Mouse (Mus musculus): ENCODE measurements around the gene Kifc3. TPM values are rescaled to one million over a fixed set of nuclear protein-coding genes. Genes with fewer than 3 reads are reported as not detected.

Gene Kifc3
- total RNA-seq (2014; rRNA removed; ENCODE audit: low replicate concordance) (43.1 and 59.0 TPM in 2 replicates), polyA plus RNA-seq (2015; fragmentation: Nextera tagmentation; extraction: Ambion mirVana) (20.6 and 21.0 TPM in 2 replicates)

DNA sequence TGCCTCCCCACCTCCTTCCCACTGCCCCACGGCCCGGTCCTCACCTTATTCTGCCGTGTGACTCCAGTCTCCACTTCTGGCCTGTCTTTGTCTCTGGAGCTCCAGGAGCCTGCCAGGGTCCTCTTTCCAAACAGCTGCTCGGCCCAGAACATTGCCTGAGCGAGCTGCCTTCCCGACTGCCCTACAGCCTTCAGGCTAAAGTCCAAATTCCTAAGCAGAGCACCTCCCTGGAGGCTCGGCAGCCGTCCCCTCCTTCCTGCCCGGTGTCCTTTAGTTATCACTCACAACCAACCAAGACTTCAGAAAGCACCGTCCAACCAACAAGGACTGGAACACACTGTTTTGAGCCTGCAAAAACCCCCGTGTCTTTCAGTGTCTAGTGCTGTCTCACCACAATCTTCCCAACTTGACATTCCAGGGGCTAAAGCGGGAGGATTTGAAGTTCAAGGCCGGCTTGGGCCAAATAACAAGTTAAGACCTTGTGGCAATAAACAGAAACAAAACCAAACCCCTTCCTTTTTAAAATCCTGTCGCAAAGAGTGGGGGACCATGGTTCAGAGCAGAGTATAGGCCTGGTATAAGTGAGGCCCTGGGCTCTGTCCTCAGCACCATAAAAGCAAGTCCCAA, at the start of gene Kifc3:
Gene Kifc3 (minus strand): TSS at position 164 of the 627 bp plus-strand sequence.
- no peak within 1 kb of the TSS for H3K27ac ChIP-seq (ENCODE audit: low read depth)
- WGBS = 51% methylated on average over 14 of the region's 14 CpGs
- TF ChIP-seq EP300 (IDR thresholded peaks at IDR 0.05; ENCODE audit: low read depth) (no peak), CTCF (IDR thresholded peaks at IDR 0.05; ENCODE audit: low read depth) (no peak)
- no peak for ATAC-seq (ENCODE audit: insufficient read depth, low read depth)
- DNase-seq (ENCODE audit: low spot score) = no peak
- no peak within 1 kb of the TSS for H3K4me2 ChIP-seq (ENCODE audit: low read depth, low read length)
- no peak within 1 kb of the TSS for H3K9ac ChIP-seq (replicated peaks; ENCODE audit: low read depth, low read length)
- H3K36me3 ChIP-seq (replicated peaks; ENCODE audit: control insufficient read depth, insufficient read depth, low read length) = no peaks in the 10 kb centered on the region
- no peak within 1 kb of the TSS for H3K4me3 ChIP-seq (ENCODE audit: low read depth, low read length)
- no peaks in the 10 kb centered on the region for H3K4me1 ChIP-seq (ENCODE audit: control insufficient read depth, insufficient read depth)
- H3K27me3 ChIP-seq (ENCODE audit: control insufficient read depth, insufficient read depth, low read length) = no peaks in the 10 kb centered on the region
- H3K9me3 ChIP-seq (replicated peaks; ENCODE audit: control insufficient read depth, low read length) = no peaks in the 10 kb centered on the region

DNA sequence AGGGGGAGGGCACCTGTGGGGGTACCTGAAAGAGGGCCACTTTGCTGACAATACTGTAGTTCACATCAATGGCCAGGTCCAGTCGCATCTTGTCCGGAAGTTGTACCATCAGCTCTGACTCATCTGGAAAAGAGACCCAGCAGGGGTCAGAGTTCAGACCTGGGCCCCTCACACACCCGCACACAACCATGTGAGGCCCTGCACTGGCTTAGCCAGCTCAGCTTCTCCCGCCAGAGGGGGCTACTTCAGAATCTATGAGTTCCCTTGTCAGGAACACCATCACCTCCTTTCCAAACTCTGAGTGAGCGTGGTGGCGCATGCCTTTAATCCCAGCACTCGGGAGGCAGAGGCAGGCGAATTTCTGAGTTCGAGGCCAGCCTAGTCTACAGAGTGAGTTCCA, 49.4 kb upstream of the Kifc3 start:
- Histone ChIP-seq H3K9me3 (replicated peaks; ENCODE audit: control insufficient read depth, low read length) (no peaks in the 10 kb centered on the region), H3K4me3 (ENCODE audit: low read depth, low read length) (no peak overlapping the region), H3K4me2 (ENCODE audit: low read depth, low read length) (no peak overlapping the region), H3K4me1 (ENCODE audit: control insufficient read depth, insufficient read depth) (no peaks in the 10 kb centered on the region), H3K27me3 (ENCODE audit: control insufficient read depth, insufficient read depth, low read length) (no peaks in the 10 kb centered on the region), H3K27ac (ENCODE audit: low read depth) (no peak overlapping the region), H3K9ac (replicated peaks; ENCODE audit: low read depth, low read length) (no peak overlapping the region), H3K36me3 (replicated peaks; ENCODE audit: control insufficient read depth, insufficient read depth, low read length) (no peaks in the 10 kb centered on the region)
- ATAC-seq (ENCODE audit: insufficient read depth, low read depth) = no peak
- no peak for DNase-seq (ENCODE audit: low spot score)
- WGBS = 65% methylated on average over 9 of the region's 9 CpGs
- TF ChIP-seq EP300 (IDR thresholded peaks at IDR 0.05; ENCODE audit: low read depth) = no peak
- TF ChIP-seq CTCF (IDR thresholded peaks at IDR 0.05; ENCODE audit: low read depth) = no peak

GRCm38 (mm10) chr8:95249847-95250246, 47.2 kb upstream of the Kifc3 start:
- H3K27me3 ChIP-seq (ENCODE audit: control insufficient read depth, insufficient read depth, low read length) = no peaks in the 10 kb centered on the region
- DNase-seq (ENCODE audit: low spot score) (no peak), ATAC-seq (ENCODE audit: insufficient read depth, low read depth) (no peak)
- no peak overlapping the region for H3K4me2 ChIP-seq (ENCODE audit: low read depth, low read length)
- H3K9me3 ChIP-seq (replicated peaks; ENCODE audit: control insufficient read depth, low read length) = no peaks in the 10 kb centered on the region
- no peak overlapping the region for H3K27ac ChIP-seq (ENCODE audit: low read depth)
- WGBS = 48% methylated on average over 4 of the region's 4 CpGs
- no peaks in the 10 kb centered on the region for H3K36me3 ChIP-seq (replicated peaks; ENCODE audit: control insufficient read depth, insufficient read depth, low read length)
- H3K4me3 ChIP-seq (ENCODE audit: low read depth, low read length) = no peak overlapping the region
- TF ChIP-seq CTCF (IDR thresholded peaks at IDR 0.05; ENCODE audit: low read depth) (peak; percentile 36), EP300 (IDR thresholded peaks at IDR 0.05; ENCODE audit: low read depth) (no peak)
- H3K4me1 ChIP-seq (ENCODE audit: control insufficient read depth, insufficient read depth) = peaks cover 7% of the 10 kb centered on the region
- H3K9ac ChIP-seq (replicated peaks; ENCODE audit: low read depth, low read length) = no peak overlapping the region

- H3K9me3 ChIP-seq (replicated peaks; ENCODE audit: control insufficient read depth, low read length) = no peaks in the 10 kb centered on the region
- H3K4me2 ChIP-seq (ENCODE audit: low read depth, low read length) = no peak overlapping the region
- no peaks in the 10 kb centered on the region for H3K27me3 ChIP-seq (ENCODE audit: control insufficient read depth, insufficient read depth, low read length)
- no peak for ATAC-seq (ENCODE audit: insufficient read depth, low read depth)
- 71% methylated on average over 5 of the region's 5 CpGs for WGBS
- no peak overlapping the region for H3K4me3 ChIP-seq (ENCODE audit: low read depth, low read length)
- no peak overlapping the region; the same call in 1 of the 2 replicates for H3K27ac ChIP-seq (ENCODE audit: low read depth)
- no peak for DNase-seq (ENCODE audit: low spot score)
- H3K4me1 ChIP-seq (ENCODE audit: control insufficient read depth, insufficient read depth) = peaks cover 17% of the 10 kb centered on the region
- H3K9ac ChIP-seq (replicated peaks; ENCODE audit: low read depth, low read length) = no peak overlapping the region
- TF ChIP-seq EP300 (IDR thresholded peaks at IDR 0.05; ENCODE audit: low read depth) (no peak), CTCF (IDR thresholded peaks at IDR 0.05; ENCODE audit: low read depth) (no peak)
- H3K36me3 ChIP-seq (replicated peaks; ENCODE audit: control insufficient read depth, insufficient read depth, low read length) = no peaks in the 10 kb centered on the region
These were observed 44.7 kb upstream of the Kifc3 start for GRCm38 (mm10) chr8:95247277-95247676.

DNA sequence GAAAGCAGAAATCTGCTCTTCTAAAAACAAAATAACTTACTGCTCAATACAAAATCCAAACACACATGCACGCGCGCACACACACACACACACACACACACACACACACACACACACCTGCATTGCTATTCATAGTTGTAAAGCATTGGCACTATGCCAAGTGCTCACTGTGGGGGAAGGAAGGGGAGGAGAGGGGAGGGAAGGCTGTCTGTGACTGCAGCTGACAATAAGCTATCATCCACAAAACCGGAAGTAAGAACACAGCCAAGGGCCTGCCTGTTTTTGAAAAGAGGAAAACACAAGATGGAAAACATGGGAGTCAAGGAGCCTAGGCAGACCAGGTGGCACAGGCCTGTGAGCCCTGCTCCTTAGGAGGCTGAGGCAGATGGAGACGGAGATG, 42.6 kb upstream of the Kifc3 start:
- peak overlapping the region; percentile 61 for H3K27ac ChIP-seq (ENCODE audit: low read depth)
- peak; percentile 63 for ATAC-seq (ENCODE audit: insufficient read depth, low read depth)
- H3K9ac ChIP-seq (replicated peaks; ENCODE audit: low read depth, low read length) = no peak overlapping the region
- no peaks in the 10 kb centered on the region for H3K27me3 ChIP-seq (ENCODE audit: control insufficient read depth, insufficient read depth, low read length)
- TF ChIP-seq EP300 (IDR thresholded peaks at IDR 0.05; ENCODE audit: low read depth) (no peak), CTCF (IDR thresholded peaks at IDR 0.05; ENCODE audit: low read depth) (no peak)
- no peak overlapping the region for H3K4me2 ChIP-seq (ENCODE audit: low read depth, low read length)
- H3K4me1 ChIP-seq (ENCODE audit: control insufficient read depth, insufficient read depth) = peaks cover 17% of the 10 kb centered on the region
- H3K9me3 ChIP-seq (replicated peaks; ENCODE audit: control insufficient read depth, low read length) = no peaks in the 10 kb centered on the region
- H3K4me3 ChIP-seq (ENCODE audit: low read depth, low read length) = no peak overlapping the region
- H3K36me3 ChIP-seq (replicated peaks; ENCODE audit: control insufficient read depth, insufficient read depth, low read length) = no peaks in the 10 kb centered on the region
- peak; percentile 57 for DNase-seq (ENCODE audit: low spot score)
- 24% methylated on average over 5 of the region's 5 CpGs for WGBS

GRCm38 (mm10) chr8:95243853-95244252, 41.2 kb upstream of the Kifc3 start:
- no peaks in the 10 kb centered on the region for H3K36me3 ChIP-seq (replicated peaks; ENCODE audit: control insufficient read depth, insufficient read depth, low read length)
- 72% methylated on average over 4 of the region's 4 CpGs for WGBS
- no peak overlapping the region for H3K4me3 ChIP-seq (ENCODE audit: low read depth, low read length)
- no peaks in the 10 kb centered on the region for H3K9me3 ChIP-seq (replicated peaks; ENCODE audit: control insufficient read depth, low read length)
- no peak for TF ChIP-seq CTCF (IDR thresholded peaks at IDR 0.05; ENCODE audit: low read depth)
- TF ChIP-seq EP300 (IDR thresholded peaks at IDR 0.05; ENCODE audit: low read depth) = no peak
- DNase-seq (ENCODE audit: low spot score) (no peak), ATAC-seq (ENCODE audit: insufficient read depth, low read depth) (no peak)
- H3K4me2 ChIP-seq (ENCODE audit: low read depth, low read length) = no peak overlapping the region
- H3K27ac ChIP-seq (ENCODE audit: low read depth) = no peak overlapping the region
- H3K27me3 ChIP-seq (ENCODE audit: control insufficient read depth, insufficient read depth, low read length) = no peaks in the 10 kb centered on the region
- peaks cover 17% of the 10 kb centered on the region for H3K4me1 ChIP-seq (ENCODE audit: control insufficient read depth, insufficient read depth)
- H3K9ac ChIP-seq (replicated peaks; ENCODE audit: low read depth, low read length) = no peak overlapping the region

Measured in heart, postnatal 0 days (tissue).